Mouse (Mus musculus) bone marrow macrophage, adult 2 months (primary cell): ENCODE results near the gene Clic4. TPM values are rescaled to one million over a fixed set of nuclear protein-coding genes. Genes with fewer than 3 reads are reported as not detected.

Experiments
- H3K27ac ChIP-seq: 2 replicates; pipeline ENCODE4 v1.5.1; 2012; ENCODE audit warnings: low read depth, low read length; ENCODE audit not compliant: insufficient read depth
- H3K4me1 ChIP-seq: 2 replicates; pipeline ENCODE4 v1.6.1; 2012; ENCODE audit warnings: low read length; ENCODE audit not compliant: control insufficient read depth, insufficient read depth
- H3K4me3 ChIP-seq: 2 replicates; pipeline ENCODE4 v1.5.1; 2012; ENCODE audit warnings: mild to moderate bottlenecking, low read length, moderate library complexity; ENCODE audit not compliant: insufficient read depth
- CTCF ChIP-seq: IDR thresholded peaks from 2 replicates; pipeline ENCODE4 v1.5.1; 2012; ENCODE audit warnings: low read depth, mild to moderate bottlenecking, low read length, moderate library complexity
- POLR2A ChIP-seq: IDR thresholded peaks from 2 replicates; pipeline ENCODE4 v1.6.1; 2012; ENCODE audit warnings: mild to moderate bottlenecking, low read depth, low read length, borderline replicate concordance
- polyA plus RNA-seq: library from polyadenylated mRNA; stranded (reverse); fragments of >200 nt; gene quantifications from 2 replicates; pipeline ENCODE4 v1.2.4, GENCODE M21; 2012; ENCODE audit not compliant: missing spikeins, insufficient read depth, insufficient read length

Gene Clic4
- polyA plus RNA-seq, 1 experiment: 131 TPM

- Histone ChIP-seq H3K4me3 (no peak overlapping the region), H3K27ac (peak overlapping the region; percentile 91), H3K4me1 (peaks cover 71% of the 10 kb centered on the region)
- no peak for TF ChIP-seq CTCF
- no peak for TF ChIP-seq POLR2A
Observed at GRCm38 (mm10) chr4:135229871-135230270, 42.7 kb downstream of the Clic4 start.

- no peak for TF ChIP-seq CTCF
- no peak for TF ChIP-seq POLR2A
- Histone ChIP-seq H3K27ac (no peak overlapping the region), H3K4me1 (peaks cover 60% of the 10 kb centered on the region), H3K4me3 (no peak overlapping the region)
Observed at GRCm38 (mm10) chr4:135228136-135228535, 44.5 kb downstream of the Clic4 start.

- peaks cover 54% of the 10 kb centered on the region for H3K4me1 ChIP-seq
- TF ChIP-seq CTCF: no peak
- no peak for TF ChIP-seq POLR2A
- peak overlapping the region; percentile 61 for H3K27ac ChIP-seq
- no peak overlapping the region for H3K4me3 ChIP-seq
Observed at GRCm38 (mm10) chr4:135226008-135226667, 46.5 kb downstream of the Clic4 start.

GRCm38 (mm10) chr4:135223808-135224207 lies 48.8 kb downstream of the Clic4 start:
- Histone ChIP-seq H3K4me3 (no peak overlapping the region), H3K27ac (no peak overlapping the region), H3K4me1 (peaks cover 34% of the 10 kb centered on the region)
- TF ChIP-seq POLR2A (no peak), CTCF (no peak)

- Histone ChIP-seq H3K27ac (no peak overlapping the region), H3K4me1 (peaks cover 16% of the 10 kb centered on the region), H3K4me3 (no peak overlapping the region)
- no peak for TF ChIP-seq POLR2A
- no peak for TF ChIP-seq CTCF
Observed at GRCm38 (mm10) chr4:135221632-135222407, 50.8 kb downstream of the Clic4 start.

- H3K4me1 ChIP-seq: peaks cover 4% of the 10 kb centered on the region
- TF ChIP-seq POLR2A: no peak
- TF ChIP-seq CTCF: no peak
- H3K4me3 ChIP-seq: no peak overlapping the region
- no peak overlapping the region for H3K27ac ChIP-seq
Observed at GRCm38 (mm10) chr4:135220641-135221040, 52.0 kb downstream of the Clic4 start.

GRCm38 (mm10) chr4:135219652-135220051 lies 53.0 kb downstream of the Clic4 start:
- TF ChIP-seq CTCF (peak; percentile 90), POLR2A (no peak)
- H3K4me1 ChIP-seq: no peaks in the 10 kb centered on the region
- H3K4me3 ChIP-seq: no peak overlapping the region
- no peak overlapping the region for H3K27ac ChIP-seq

- no peak overlapping the region for H3K4me3 ChIP-seq
- TF ChIP-seq CTCF: no peak
- TF ChIP-seq POLR2A: no peak
- peaks cover 5% of the 10 kb centered on the region for H3K4me1 ChIP-seq
- no peak overlapping the region for H3K27ac ChIP-seq
Observed at GRCm38 (mm10) chr4:135209846-135210245, 62.8 kb downstream of the Clic4 start.

- Histone ChIP-seq H3K27ac (no peak overlapping the region), H3K4me1 (peaks cover 9% of the 10 kb centered on the region)
- TF ChIP-seq CTCF (peak; percentile 94), POLR2A (no peak)
Observed at GRCm38 (mm10) chr4:135205711-135206600, 66.7 kb downstream of the Clic4 start.

GRCm38 (mm10) chr4:135205254-135205653 lies 67.4 kb downstream of the Clic4 start:
- Histone ChIP-seq H3K4me3 (no peak overlapping the region), H3K27ac (no peak overlapping the region), H3K4me1 (peaks cover 9% of the 10 kb centered on the region)
- TF ChIP-seq CTCF: no peak
- TF ChIP-seq POLR2A: no peak

More at GRCm38 (mm10) chr4:135205711-135206600, 66.7 kb downstream of the Clic4 start:
- H3K4me3 ChIP-seq: peak overlapping the region; percentile 45
